Mouse (Mus musculus) heart, postnatal 10 days (tissue): ENCODE results near the gene 1700007K13Rik. TPM values are rescaled to one million over a fixed set of nuclear protein-coding genes. Genes with fewer than 3 reads are reported as not detected.
"Not testable (repeated sequence)": the region's sequence is repeated elsewhere in the genome, so short reads cannot be mapped to it uniquely, and the experiment has no call there.

Source experiments
- DNase-seq, 2 experiments: peaks; one replicate each; pipeline ENCODE4 v3.0.0; 2021
- intact Hi-C: fragments of 180-260 bp; cut with DNase I; formaldehyde crosslinking; loops from one replicate; pipeline ENCODE4 v1.15.1; 2025
- total RNA-seq, 2 experiments: library from RNA; stranded (reverse); gene quantifications; 2 replicates each; pipeline ENCODE4 v1.2.3; 2021

1700007K13Rik gene
- total RNA-seq, 2 experiments from 2014 or later, result 0.34 TPM; not detected in 1

GRCm38 (mm10) chr2:28472011-28472410 lies 5.9 kb upstream of the 1700007K13Rik start:
- intact Hi-C loops, DNase-seq: not testable (repeated sequence)

DNA sequence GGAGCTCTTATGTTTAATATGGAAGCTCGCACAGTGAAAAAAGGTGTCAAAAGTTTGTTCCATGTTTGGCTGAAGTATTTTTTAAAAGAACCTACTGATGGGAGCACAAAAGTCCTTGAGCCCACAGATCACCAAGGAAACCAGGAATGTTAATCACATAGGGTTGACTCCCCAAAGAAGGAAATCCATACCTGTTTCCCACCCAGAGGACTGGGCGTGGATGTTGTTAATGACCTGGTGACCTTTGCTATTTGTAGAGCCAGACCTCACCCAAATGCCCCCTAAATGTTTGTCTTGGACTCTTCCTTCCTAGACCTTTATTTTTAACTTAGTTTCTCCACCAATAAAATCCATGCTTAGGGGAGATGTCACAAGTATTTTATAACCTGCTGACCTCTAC lies 4.5 kb upstream of the 1700007K13Rik start:
- intact Hi-C loops, result no loop called here
- no peak for DNase-seq

DNA sequence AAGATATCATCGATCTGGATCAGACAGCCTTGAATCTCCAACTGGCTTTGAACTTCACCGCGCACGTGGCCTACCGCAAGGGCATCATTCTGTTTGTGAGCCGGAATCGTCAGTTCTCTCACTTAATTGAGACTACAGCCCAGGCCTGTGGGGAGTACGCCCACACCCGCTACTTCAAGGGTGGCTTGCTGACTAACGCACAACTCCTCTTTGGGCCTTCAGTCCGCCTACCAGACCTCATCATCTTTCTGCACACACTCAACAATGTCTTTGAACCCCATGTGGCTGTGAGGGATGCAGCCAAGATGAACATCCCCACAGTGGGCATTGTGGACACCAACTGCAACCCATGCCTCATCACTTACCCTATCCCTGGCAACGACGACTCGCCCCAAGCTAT lies 3.3 kb upstream of the 1700007K13Rik start:
- DNase-seq, result no peak
- intact Hi-C loops, result no loop called here

GRCm38 (mm10) chr2:28468486-28469225 lies 2.5 kb upstream of the 1700007K13Rik start:
- DNase-seq, result peak in 1 of 2 experiments; percentile 22
- intact Hi-C loops, result no loop called here

DNA sequence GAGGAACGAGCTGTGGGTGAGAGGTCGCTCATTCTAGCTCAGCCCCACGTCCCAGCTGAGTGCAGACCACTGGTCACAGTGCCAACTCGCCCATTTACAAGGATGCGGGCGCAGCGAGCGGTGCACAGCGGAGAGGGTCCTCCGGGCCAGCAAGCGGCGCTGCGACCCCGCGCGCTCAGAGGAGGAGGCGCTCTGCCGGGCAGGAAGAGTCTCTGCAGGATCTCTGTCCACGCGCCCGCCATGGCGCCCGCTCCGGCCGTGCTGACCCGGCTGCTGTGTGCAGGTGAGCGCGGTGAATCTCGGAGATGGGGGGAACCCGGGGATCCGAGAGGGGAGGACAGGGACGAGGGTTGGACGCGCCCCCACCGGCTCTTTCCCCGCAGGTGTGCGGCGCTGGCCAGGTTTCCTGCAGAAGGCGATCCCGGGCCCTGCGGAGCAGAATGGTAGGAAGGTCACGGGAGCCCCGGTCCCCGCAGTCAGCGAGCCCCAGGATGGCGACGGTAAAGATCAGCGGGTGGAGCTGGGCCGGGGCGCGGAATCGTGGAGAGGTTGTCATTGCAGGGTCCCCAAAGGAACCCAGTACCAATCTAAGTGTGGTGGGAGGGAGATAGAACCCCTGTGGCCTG lies 1.8 kb upstream of the 1700007K13Rik start, which contains the start of gene Mrps2:
TSS of gene Mrps2 (plus strand) at position 207 of the 626 bp plus-strand sequence.
- DNase-seq, result peak; percentile 86 to 91
- intact Hi-C loops, result no loop called here

DNA sequence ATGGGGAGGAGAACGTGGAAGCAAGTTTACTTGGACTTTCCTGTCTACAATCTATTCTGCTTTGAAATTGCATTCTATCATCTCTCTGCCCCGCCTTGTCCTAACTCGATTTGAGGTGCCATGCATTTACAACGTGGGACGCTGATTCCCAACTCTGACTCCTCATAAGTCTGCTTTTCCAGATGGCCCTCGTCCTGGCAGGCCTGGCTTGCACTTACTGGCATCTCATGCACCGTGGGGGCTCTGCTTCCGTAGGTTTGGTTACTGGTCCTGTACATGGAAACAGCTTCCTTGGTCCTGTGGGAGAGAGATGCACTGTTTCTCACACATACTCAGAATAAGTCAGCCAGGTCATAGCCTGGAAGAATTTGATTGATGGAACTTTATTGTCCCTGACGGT lies 1.2 kb downstream of the 1700007K13Rik start:
- no peak for DNase-seq
- intact Hi-C loops, result no loop called here

DNA sequence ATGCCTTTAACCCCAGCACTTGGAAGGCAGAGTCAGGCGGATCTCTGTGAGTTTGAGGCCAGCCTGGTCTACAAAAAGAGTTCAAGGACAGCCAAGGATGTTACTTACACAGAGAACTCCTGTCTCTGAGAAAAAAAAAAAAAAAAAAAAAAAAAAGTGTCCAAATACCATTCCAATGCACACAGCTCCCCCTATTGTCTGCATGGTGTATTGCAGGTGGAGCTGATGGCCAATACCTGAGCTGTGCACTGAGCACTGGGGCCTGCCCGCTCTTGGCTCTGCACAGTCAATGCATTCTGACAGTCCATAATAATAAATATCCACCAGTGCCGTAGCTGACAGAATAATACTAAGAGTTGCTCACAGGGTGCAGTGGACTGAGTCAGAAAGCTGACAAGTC lies 2.2 kb downstream of the 1700007K13Rik start:
- intact Hi-C loops, result no loop called here
- peak; percentile 39 to 59 for DNase-seq

- intact Hi-C loops, result no loop called here
- DNase-seq, result no peak
These were observed 9.5 kb downstream of the 1700007K13Rik start for GRCm38 (mm10) chr2:28456616-28457015.

DNA sequence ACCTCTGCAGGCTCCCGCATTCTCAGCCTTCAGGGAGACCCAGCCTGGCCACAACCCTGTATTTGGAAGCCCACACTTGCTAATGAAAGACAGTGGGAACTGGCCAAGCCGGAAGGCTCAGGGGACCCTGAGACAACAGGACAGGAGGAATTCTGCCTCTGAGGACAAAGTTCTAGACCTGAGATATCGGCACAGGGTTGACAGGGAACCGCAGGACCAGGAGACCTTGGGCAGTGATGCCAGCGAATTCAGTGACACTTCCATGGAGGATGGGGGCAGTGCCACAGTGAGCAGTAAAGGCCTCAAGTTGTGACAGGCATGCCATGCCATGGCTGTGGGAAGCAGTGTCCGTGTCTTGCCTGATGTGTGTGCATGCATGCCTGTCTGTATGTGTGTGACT lies 12.6 kb downstream of the 1700007K13Rik start:
- no peak for DNase-seq
- intact Hi-C loops, result no loop called here

- intact Hi-C loops, result no loop called here
These were observed 14.5 kb downstream of the 1700007K13Rik start for GRCm38 (mm10) chr2:28451663-28452062.

GRCm38 (mm10) chr2:28447315-28447670 lies 18.8 kb downstream of the 1700007K13Rik start:
- intact Hi-C loops, result no loop called here
- no peak for DNase-seq

More at GRCm38 (mm10) chr2:28451663-28452062, 14.5 kb downstream of the 1700007K13Rik start:
- DNase-seq, result no peak

DNA sequence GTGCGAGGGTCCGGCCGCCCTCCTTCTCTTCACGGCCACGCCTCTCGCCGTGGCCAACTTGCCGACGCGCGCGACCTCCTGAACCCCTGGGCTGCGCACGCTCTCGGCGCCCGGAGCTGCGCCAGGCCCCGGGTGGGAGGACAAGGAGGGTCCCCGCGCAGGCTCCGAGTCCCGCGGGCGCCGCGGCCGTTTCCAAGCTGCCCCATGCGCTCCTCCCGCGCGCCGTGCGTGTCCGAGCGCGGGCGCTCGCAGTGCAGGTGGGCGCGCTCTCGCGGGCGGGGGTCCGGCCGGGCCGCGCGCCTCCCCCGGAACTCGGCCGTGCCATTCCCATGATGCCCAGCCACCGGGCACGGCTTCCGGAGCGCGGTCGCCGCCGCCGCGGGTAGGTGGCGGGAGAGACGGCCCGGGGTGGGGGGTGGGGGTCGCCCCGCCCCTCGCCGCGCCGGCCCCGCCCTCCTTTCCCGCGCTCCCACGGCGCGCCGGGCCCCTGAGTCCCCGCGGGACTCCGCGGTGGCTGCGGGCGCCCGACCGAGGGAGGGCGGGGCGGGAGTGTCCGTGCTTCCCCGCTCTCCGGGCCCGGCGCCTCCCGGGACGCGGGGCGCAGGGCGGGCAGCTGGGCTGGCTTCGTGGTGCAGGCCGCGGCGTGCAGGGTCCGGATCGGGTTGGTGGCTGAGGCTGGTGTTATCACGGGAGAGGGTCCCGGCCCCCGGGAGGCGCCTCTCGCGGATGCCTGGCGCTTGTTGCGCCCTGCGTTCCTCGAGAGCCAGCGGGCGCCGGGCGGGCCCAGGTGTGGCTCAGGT lies 19.4 kb downstream of the 1700007K13Rik start, which contains the start of gene Ppp1r26:
TSS of gene Ppp1r26 (plus strand) at position 286 of the 800 bp plus-strand sequence.
- intact Hi-C loops, result no loop called here
- peak; percentile 35 to 44 for DNase-seq

- intact Hi-C loops, result no loop called here
- no peak for DNase-seq
These were observed 20.0 kb downstream of the 1700007K13Rik start for GRCm38 (mm10) chr2:28446181-28446514.

- no peak for DNase-seq
- intact Hi-C loops, result no loop called here
These were observed 21.1 kb downstream of the 1700007K13Rik start for GRCm38 (mm10) chr2:28445082-28445481.

- intact Hi-C loops, result no loop called here
- DNase-seq, result no peak
These were observed 25.3 kb downstream of the 1700007K13Rik start for GRCm38 (mm10) chr2:28440842-28441241.

- intact Hi-C loops, result no loop called here
- no peak for DNase-seq
These were observed 30.7 kb downstream of the 1700007K13Rik start for GRCm38 (mm10) chr2:28435401-28435800.

DNA sequence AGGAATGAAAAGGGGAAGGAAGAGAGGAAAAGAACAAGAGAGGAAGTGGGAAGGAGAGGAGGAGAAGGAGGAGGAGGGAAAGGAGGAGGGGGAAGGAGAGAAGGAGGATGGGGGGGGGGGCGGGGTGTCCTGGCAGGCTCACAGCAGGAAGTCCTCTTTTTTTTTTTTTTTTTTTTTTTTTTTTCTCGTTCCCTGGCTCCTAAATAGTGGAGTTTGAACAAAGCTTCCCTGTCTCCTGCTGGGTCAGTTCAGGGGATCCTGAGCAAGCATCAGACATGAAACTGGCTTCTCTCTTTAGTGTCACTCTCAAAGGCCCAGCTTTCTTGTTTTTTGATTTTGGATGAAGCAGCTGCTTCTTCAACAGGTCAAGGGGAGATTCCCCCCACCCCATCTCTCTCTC lies 32.6 kb downstream of the 1700007K13Rik start:
- no peak for DNase-seq
- intact Hi-C loops, result no loop called here

DNA sequence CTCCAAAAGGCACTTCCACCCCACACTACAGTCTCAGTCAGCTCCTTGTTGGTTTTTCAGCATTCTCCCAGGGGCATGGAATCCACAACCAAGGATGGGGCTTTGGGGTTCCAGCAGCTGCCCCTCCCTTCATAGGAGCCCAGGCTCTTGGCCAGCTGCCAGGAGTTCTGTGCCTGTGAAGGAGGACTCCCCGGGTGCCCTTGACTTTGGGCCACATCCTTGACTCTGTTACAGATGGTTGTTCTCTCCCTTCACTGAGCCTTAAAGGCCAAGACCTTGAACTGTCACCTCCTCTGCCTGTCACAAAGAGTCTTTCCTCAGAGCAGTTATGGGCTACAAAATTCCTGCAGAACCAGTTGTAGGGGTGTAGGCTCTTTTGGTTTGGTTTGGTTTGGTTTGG lies 33.3 kb downstream of the 1700007K13Rik start:
- peak in 1 of 2 experiments; percentile 18 for DNase-seq
- intact Hi-C loops, result no loop called here

GRCm38 (mm10) chr2:28430846-28431245 lies 35.3 kb downstream of the 1700007K13Rik start:
- DNase-seq, result no peak
- intact Hi-C loops, result no loop called here

DNA sequence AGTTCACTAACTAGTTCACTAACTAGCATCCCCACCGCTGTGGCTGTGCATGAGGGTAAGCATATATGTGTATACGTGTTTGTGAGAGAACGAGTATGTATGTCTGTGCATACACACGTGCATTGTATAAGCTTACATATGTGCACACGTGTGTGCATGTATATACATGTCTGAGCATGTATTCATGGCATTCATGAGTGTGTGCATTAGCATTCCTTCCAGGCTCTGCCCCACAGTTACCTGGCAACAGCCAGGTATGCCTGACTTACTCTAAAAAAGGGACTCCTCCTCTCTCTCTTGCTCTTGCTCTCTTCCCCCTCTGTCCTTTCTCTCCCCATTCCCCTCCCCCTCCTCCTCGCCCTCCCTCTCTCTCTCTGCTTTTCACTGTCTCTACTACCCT lies 38.9 kb downstream of the 1700007K13Rik start:
- DNase-seq, result no peak
- intact Hi-C loops, result no loop called here

DNA sequence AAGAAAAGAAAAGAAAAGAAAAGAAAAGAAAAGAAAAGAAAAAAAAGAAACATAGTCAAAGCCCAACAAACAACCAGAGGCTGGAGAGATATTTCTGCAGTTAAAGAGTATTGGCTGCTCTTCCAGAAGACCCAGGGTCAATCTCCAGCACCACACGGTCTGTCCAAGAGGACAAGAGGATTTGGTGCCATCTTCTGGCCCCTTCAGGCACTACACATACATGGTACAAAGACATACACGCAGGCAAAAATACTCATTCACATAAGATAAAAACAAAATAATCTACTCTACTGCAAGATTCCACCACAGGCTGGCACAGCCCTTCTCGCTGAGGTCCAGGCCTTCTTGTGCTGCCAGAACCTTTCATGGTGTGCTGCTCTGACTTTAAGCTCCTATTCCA lies 43.0 kb downstream of the 1700007K13Rik start:
- DNase-seq, result peak in 1 of 2 experiments; percentile 50
- intact Hi-C loops, result loop anchor here (5.0 kb wide), 1 partner anchor 651 kb away; no protein-coding TSS in a partner anchor
